Mouse (Mus musculus) heart, postnatal 0 days (tissue): ENCODE measurements around the gene Fam83g.

Experiments used
- CTCF ChIP-seq: IDR thresholded peaks from 2 replicates; pipeline ENCODE4 v1.5.1; 2016; ENCODE audit warnings: antibody characterized with exemption, control low read depth, low read depth
- EP300 ChIP-seq: IDR thresholded peaks from 2 replicates; pipeline ENCODE4 v1.6.1; 2016; ENCODE audit warnings: antibody characterized with exemption, low read depth

GRCm38 (mm10) chr11:61701696-61702095, 17.8 kb downstream of the Fam83g start:
- TF ChIP-seq EP300: no peak
- no peak for TF ChIP-seq CTCF
